Mouse (Mus musculus) C2C12 (cell line): Measurements from ENCODE around the gene Pnkp.

Experiments used
- CEBPB ChIP-seq: IDR thresholded peaks from one replicate; pipeline ENCODE4 v1.6.1; 2011; ENCODE audit warnings: low read depth, mild to moderate bottlenecking, control low read depth, moderate library complexity
- MAX ChIP-seq: IDR thresholded peaks from one replicate; pipeline ENCODE4 v1.6.1; 2011; ENCODE audit warnings: mild to moderate bottlenecking, control low read depth

DNA sequence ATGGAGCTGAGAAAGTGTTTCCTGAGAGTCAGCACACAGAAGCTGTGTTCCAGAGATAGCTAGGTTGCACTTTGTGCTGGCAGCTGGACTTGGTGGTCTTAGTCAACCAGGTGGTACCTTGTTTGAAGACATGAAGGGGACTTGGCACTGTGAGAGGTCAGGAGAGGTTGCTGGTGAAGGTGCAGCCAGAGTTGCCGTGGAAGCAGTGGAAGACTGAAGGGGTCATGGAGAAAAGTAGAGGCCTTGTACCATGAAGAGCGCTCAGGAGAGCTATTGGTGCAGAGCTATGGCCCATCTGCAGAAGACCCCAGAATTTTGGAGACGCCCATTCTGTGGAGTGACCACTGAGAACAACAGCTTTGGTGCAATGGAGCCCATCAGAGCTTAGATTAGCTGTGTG, 47.5 kb upstream of the Pnkp start:
- TF ChIP-seq MAX, result no peak
- TF ChIP-seq CEBPB, result no peak
